Mouse (Mus musculus): ENCODE measurements at regions not wholly inside any gene's neighbourhood (a gene's known extent, or its start where the extent isn't known, plus 50 kb on each side); places are given as distances from the start of the nearest gene placed in this dataset.

- H3K4me1 ChIP-seq (ENCODE audit: control insufficient read depth in 1 of 2, insufficient read depth in 2 of 2): no peaks in the 10 kb centered on the region
- peaks cover 82% of the 10 kb centered on the region for H3K9me3 ChIP-seq (replicated peaks; ENCODE audit: low read length)
- dilution Hi-C loops (cut with MboI; ENCODE audit: extremely low pct_ligation_motif_present, extremely low pct_unique_long_range_greater_than_20kb, low sequenced_read_pairs) (no loop called here), in situ Hi-C loops (cut with MboI; ENCODE audit: low pct_ligation_motif_present, low pct_unique_long_range_greater_than_20kb, low sequenced_read_pairs) (no loop called here)
- DNase-seq (ENCODE audit: extremely low read depth): no peak
- H3K4me2 ChIP-seq (ENCODE audit: insufficient read depth, low read depth, poor library complexity, severe bottlenecking): no peak overlapping the region
- no peak for TF ChIP-seq SIN3A (IDR thresholded peaks at IDR 0.05; ENCODE audit: low read length)
- no peak for TF ChIP-seq NRF1 (IDR thresholded peaks at IDR 0.05; ENCODE audit: low read depth, low read length)
- no peak for TF ChIP-seq ZC3H11A (IDR thresholded peaks at IDR 0.05; ENCODE audit: low read depth, low read length)
- TF ChIP-seq MAX (IDR thresholded peaks at IDR 0.05; ENCODE audit: low read length): no peak
- TF ChIP-seq NELFE (IDR thresholded peaks at IDR 0.05; ENCODE audit: low read depth, low read length): no peak
- no peak for TF ChIP-seq JUND (conservative IDR thresholded peaks at IDR 0.05; ENCODE audit: low read depth, low read length)
- no peak overlapping the region for H3K4me3 ChIP-seq (replicated peaks in 1 of 3; ENCODE audit: low read depth in 2 of 3, low read length in 2 of 3, poor library complexity in 1 of 3)
- H3K79me2 ChIP-seq (replicated peaks; ENCODE audit: control insufficient read depth, extremely low read depth, insufficient read depth, poor library complexity, severe bottlenecking): no peaks in the 10 kb centered on the region
- H3K36me3 ChIP-seq (replicated peaks in 1 of 2; ENCODE audit: control insufficient read depth in 1 of 2, insufficient read depth in 1 of 2, low read length in 1 of 2): no peaks in the 10 kb centered on the region
- no peaks in the 10 kb centered on the region for H3K27me3 ChIP-seq (replicated peaks)
- no peak overlapping the region for H3K27ac ChIP-seq (ENCODE audit: insufficient read depth, low read depth)
- no peak overlapping the region for H3K9ac ChIP-seq (ENCODE audit: insufficient read depth, low read depth)
Measured at GRCm38 (mm10) chr8:118004391-118004851, 202.7 kb upstream of the Mphosph6 start.

- dilution Hi-C loops (cut with MboI; ENCODE audit: extremely low pct_ligation_motif_present, extremely low pct_unique_long_range_greater_than_20kb, low sequenced_read_pairs) (no loop called here), in situ Hi-C loops (cut with MboI; ENCODE audit: low pct_ligation_motif_present, low pct_unique_long_range_greater_than_20kb, low sequenced_read_pairs) (no loop called here)
- H3K4me2 ChIP-seq (ENCODE audit: insufficient read depth, low read depth, poor library complexity, severe bottlenecking): no peak overlapping the region
- H3K9ac ChIP-seq (ENCODE audit: insufficient read depth, low read depth): no peak overlapping the region
- H3K36me3 ChIP-seq (replicated peaks in 1 of 2; ENCODE audit: control insufficient read depth in 1 of 2, insufficient read depth in 1 of 2, low read length in 1 of 2): no peaks in the 10 kb centered on the region
- no peak for DNase-seq (ENCODE audit: extremely low read depth)
- TF ChIP-seq ZKSCAN1 (IDR thresholded peaks at IDR 0.05; ENCODE audit: borderline replicate concordance, low read depth, low read length) (no peak), NELFE (IDR thresholded peaks at IDR 0.05; ENCODE audit: low read depth, low read length) (no peak), TCF12 (IDR thresholded peaks at IDR 0.05; ENCODE audit: low read depth, low read length) (no peak), JUN (IDR thresholded peaks at IDR 0.05; ENCODE audit: insufficient read depth, low read depth, low read length) (no peak), JUND (conservative IDR thresholded peaks at IDR 0.05; ENCODE audit: low read depth, low read length) (no peak), MAX (IDR thresholded peaks at IDR 0.05; ENCODE audit: low read length) (no peak), BHLHE40 (IDR thresholded peaks at IDR 0.05; ENCODE audit: low read depth, low read length) (no peak), MEF2A (IDR thresholded peaks at IDR 0.05; ENCODE audit: borderline replicate concordance, low read depth, low read length) (no peak), RAD21 (IDR thresholded peaks at IDR 0.05; ENCODE audit: low read depth, low read length) (no peak), HCFC1 (IDR thresholded peaks at IDR 0.05; ENCODE audit: low read depth, low read length) (no peak), TBP (conservative IDR thresholded peaks at IDR 0.05; ENCODE audit: low read depth, low read length) (no peak), KAT2A (IDR thresholded peaks at IDR 0.05; ENCODE audit: insufficient replicate concordance, low read length) (no peak), USF2 (conservative IDR thresholded peaks at IDR 0.05; ENCODE audit: low read depth, low read length) (no peak), ETS1 (conservative IDR thresholded peaks at IDR 0.05; ENCODE audit: low read depth, low read length) (no peak), ELF1 (IDR thresholded peaks at IDR 0.05; ENCODE audit: low read depth, low read length) (no peak), MAFK (IDR thresholded peaks at IDR 0.05; ENCODE audit: insufficient replicate concordance, low read length) (no peak), IRF4 (IDR thresholded peaks at IDR 0.05; ENCODE audit: low read depth, low read length) (no peak)
- H3K79me2 ChIP-seq (replicated peaks; ENCODE audit: control insufficient read depth, extremely low read depth, insufficient read depth, poor library complexity, severe bottlenecking): no peaks in the 10 kb centered on the region
- no peak overlapping the region for H3K27ac ChIP-seq (ENCODE audit: insufficient read depth, low read depth)
- H3K9me3 ChIP-seq (replicated peaks; ENCODE audit: low read length): peaks cover 86% of the 10 kb centered on the region
- no peaks in the 10 kb centered on the region for H3K4me1 ChIP-seq (ENCODE audit: control insufficient read depth in 1 of 2, insufficient read depth in 2 of 2)
- H3K4me3 ChIP-seq (replicated peaks in 1 of 3; ENCODE audit: low read depth in 2 of 3, low read length in 2 of 3, poor library complexity in 1 of 3): no peak overlapping the region
- no peaks in the 10 kb centered on the region for H3K27me3 ChIP-seq (replicated peaks)
Measured at GRCm38 (mm10) chr8:118001138-118001537, 199.4 kb upstream of the Mphosph6 start.
